Mouse (Mus musculus) adrenal gland, adult 18-20 months (tissue): ENCODE measurements around the gene Unc93a2. TPM values are rescaled to one million over a fixed set of nuclear protein-coding genes. Genes with fewer than 3 reads are reported as not detected.
A peak's percentile ranks its signal among the peaks of the same experiment; 100 is the strongest.
"Not testable (repeated sequence)": the region's sequence is repeated elsewhere in the genome, so short reads cannot be mapped to it uniquely, and the experiment has no call there.

Source experiments
- DNase-seq, 2 experiments: peaks; one replicate each; pipeline ENCODE4 v3.0.0; 2021 to 2022; ENCODE audit warnings: low spot score in 2 of 2
- total RNA-seq, 2 experiments: library from RNA; stranded (reverse); gene quantifications; 1 replicate in 1 of 2; 2 replicates in 1 of 2; pipeline ENCODE4 v1.2.3; 2021

Unc93a2 gene
- total RNA-seq, 2 experiments from 2014 or later = 0.35 to 1.1 TPM

DNA sequence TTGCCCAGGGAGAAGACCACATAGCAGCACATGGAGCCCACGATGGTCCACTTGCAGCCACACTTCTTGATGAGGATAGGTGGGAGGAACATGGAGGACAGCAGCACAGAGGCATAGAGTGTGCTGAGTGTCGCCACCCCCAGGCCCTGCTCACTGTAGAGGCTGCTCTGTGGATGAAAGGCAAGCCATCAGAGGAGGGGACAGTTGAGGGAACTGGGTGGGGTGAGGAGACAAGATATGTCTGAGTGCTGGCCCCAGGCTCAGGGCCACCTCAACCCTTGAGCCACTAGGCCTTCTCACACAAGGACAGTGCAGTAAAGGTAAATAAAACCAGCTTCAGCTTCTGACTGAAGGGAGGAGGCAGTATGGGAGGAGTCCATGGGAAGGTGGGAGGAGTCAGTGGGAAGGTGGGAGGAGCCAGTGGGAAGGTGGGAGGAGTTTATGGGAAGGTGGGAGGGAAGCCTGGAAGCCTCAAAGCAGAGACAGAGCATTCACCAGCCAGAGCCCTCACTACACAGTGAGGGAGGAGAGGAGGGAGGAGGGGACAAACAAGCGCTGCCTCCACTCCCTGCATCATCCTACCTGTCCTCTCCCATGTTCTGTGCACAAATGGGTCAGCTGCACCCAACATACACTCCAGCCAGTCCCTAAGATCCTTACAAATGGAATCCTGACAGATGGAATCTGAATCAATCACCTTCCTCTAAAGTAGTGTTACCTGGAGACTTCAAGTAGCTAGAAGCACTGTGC lies 8.1 kb downstream of the Unc93a2 start:
- not testable (repeated sequence) for DNase-seq

DNA sequence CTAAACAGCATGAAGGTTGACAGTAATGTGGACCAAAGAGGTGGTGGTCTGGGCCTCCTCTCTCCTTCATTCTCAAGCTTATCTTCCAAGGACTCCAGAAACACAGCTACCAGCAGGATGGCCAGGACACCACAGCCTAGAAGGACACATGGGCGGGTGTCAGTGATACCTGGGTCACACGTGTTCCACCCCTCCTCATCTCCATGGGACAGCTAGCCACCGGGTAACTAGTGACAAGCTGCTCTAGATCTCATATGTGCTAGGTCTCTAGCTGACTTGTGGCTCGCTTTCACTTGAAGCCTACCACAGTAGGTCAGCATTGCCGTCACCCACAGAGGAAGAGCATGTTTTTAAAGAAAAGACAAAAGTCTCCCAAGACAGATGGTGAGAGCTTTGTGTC lies 13.4 kb downstream of the Unc93a2 start, which contains the start of gene Gm49630:
Gm49630 (minus strand) TSS at position 101 of the 400 bp plus-strand sequence.
- not testable (repeated sequence) for DNase-seq

DNA sequence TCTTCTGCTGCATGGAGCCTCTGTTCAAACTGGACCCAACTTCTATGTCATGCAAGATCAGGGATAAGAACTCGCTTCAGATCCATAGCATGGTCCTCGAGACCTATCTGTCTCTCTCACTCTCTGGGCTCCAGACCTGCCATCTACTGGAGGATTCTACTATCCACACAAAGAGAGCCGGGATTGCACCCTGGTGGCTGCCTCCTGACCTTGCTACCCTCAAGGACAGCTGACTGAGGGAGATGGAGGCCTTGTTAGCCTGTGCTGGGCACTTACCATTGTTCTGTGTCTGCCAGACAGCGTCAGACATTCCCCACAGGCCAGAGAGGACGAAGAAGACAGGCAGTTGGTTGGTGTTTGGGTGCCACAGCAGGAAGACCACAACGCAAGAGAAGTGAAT lies 15.9 kb downstream of the Unc93a2 start:
- peak in 1 of 2 experiments; percentile 12 for DNase-seq

GRCm38 (mm10) chr17:7366676-7367374 lies 18.4 kb downstream of the Unc93a2 start:
- not testable (repeated sequence) for DNase-seq

- not testable (repeated sequence) for DNase-seq
These were observed 19.0 kb downstream of the Unc93a2 start for GRCm38 (mm10) chr17:7366265-7366664.

DNA sequence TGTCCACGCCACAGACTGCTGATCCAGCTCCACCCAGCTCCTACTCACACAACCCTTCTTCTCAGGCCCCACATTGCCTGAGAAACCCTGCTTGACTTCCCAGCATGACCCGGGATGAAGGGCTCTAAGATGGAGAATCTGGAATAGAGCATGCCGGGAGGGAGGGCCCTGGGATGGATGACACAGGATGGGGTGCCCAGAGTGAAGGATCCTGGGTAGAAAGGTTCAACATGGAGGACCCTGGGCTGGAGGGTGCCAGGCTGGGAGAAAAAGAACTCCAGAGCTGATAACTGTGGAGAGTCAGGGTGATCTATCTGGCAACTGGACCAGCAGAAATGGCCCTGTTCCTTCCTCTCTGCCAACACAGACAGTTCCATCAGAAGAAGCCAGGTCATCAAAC lies 19.6 kb downstream of the Unc93a2 start:
- DNase-seq = not testable (repeated sequence)

GRCm38 (mm10) chr17:7360749-7361465 lies 24.4 kb downstream of the Unc93a2 start:
- DNase-seq = peak in 1 of 2 experiments; percentile 13

DNA sequence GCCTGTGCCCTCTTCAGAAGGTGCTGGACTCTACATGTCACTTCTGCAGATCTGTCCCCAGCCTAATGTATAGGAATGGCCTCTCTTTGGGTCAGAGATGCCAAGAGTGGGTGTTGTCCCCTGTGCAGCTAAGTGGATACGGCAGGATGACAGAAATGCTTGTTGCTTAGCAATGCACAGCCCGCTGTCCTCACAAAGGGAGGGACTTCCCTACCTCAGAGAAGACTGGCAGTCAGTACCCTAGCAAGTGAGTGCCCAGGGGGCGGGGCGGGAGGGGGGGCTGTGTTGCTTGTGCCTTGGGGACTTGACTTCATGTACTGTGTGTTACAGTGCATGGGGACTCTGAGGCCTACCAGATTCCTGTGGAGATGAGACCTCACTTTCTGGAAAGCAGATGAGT lies 25.5 kb downstream of the Unc93a2 start:
- not testable (repeated sequence) for DNase-seq

- not testable (repeated sequence) for DNase-seq
These were observed 32.7 kb downstream of the Unc93a2 start, which contains the start of gene Ttll2 for GRCm38 (mm10) chr17:7352596-7352995. Ttll2 (minus strand) TSS chr17:7352696.

DNA sequence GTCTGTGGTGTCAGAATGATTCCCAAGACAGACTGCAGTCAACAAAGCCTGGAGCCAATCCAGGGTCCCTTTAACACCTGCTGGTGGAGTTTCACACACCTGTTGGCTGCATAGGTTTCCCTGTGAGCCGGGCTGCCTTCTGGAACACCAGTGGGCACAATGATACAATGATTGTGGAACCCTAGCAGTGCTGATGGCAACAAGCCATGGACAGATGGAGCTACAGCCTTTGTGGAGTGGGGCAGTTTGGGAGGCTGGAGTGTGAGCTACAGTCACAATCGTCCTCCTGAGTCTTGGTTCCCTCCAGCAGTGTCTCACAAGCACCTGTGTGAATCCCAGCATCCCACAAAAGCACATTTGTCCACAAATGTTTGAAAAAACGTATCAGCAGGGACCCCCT lies 36.5 kb downstream of the Unc93a2 start:
- not testable (repeated sequence) for DNase-seq

DNA sequence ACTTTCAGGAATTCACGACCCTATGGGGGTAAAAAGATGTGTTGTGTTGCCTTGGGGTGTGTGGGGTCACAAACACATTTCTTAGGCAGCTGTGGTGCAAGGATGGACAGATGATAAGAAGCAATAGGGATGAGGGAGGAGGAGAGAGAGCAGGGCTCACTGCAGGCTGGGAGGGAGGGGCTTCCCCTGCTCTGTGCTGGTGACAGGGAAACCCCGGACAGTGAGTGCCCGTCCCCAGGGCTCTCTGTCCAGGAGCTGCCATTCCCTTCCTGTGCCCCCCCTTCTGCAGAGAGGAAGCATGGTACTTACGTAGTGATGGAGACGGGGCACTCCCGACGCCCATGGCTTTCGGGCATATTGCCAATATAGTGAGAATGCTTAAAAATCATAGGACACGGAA lies 47.9 kb downstream of the Unc93a2 start:
- DNase-seq = not testable (repeated sequence)

GRCm38 (mm10) chr17:7332745-7333144 lies 52.5 kb downstream of the Unc93a2 start:
- not testable (repeated sequence) for DNase-seq

GRCm38 (mm10) chr17:7326415-7326814 lies 58.8 kb downstream of the Unc93a2 start:
- DNase-seq = not testable (repeated sequence)

GRCm38 (mm10) chr17:7324346-7324745 lies 60.9 kb downstream of the Unc93a2 start, which contains the start of gene Tcp10a:
Tcp10a (plus strand) TSS chr17:7324646.
- not testable (repeated sequence) for DNase-seq

GRCm38 (mm10) chr17:7319789-7320188 lies 65.5 kb downstream of the Unc93a2 start:
- not testable (repeated sequence) for DNase-seq

DNA sequence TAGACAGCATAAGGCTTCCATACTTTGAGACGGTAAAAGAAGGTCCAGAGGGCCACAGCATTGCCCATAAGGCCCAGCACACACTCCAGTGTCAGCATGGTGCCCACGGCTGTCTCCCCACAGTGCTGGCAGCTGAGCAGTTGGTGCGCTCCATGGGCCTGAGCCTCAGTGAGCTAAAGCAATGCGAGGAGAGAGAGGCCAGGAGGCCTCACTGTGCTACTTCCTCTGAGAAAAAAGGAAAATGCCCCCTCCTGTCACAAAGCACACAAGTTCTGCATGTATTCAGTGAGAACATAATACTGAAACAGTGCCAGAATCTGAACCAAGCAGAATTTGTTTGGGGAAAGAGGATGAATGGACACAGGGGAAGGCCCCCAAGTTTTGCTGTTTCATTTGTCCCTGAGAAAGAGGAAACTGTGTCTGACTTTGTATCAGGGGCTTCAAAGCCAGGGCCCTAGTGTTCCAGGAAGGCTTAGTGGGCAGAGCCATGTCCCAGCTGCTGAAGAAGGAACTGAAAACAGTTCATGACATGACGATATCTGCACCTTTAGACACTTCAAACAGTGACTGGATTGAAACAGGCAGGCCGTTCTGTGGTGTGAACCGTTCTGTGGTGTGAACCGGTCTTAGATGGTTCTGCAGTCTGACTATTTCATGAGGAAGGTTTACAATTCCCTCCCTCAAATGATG lies 69.4 kb downstream of the Unc93a2 start:
- DNase-seq = not testable (repeated sequence)
